Mouse (Mus musculus) midbrain, embryonic 14.5 days (tissue): ENCODE data around the gene Gm20532. TPM values are rescaled to one million over a fixed set of nuclear protein-coding genes. Genes with fewer than 3 reads are reported as not detected.
A peak's percentile ranks its signal among the peaks of the same experiment; 100 is the strongest.

Experiments
- ATAC-seq: fragments of 200-750 bp; cut with Nextera tagmentation; 2 replicates; pipeline ENCODE4 v1.8.0; 2017; ENCODE audit warnings: moderate number of reproducible peaks, moderate library complexity; ENCODE audit not compliant: low FRiP score, low TSS enrichment
- DNase-seq: peaks from one replicate; pipeline ENCODE4 v3.0.0-alpha.2; 2015
- H3K27ac ChIP-seq: fragments of 300-500 bp; sonication (generic); replicated peaks from 2 replicates; pipeline ENCODE4 v1.5.1; 2014; ENCODE audit warnings: mild to moderate bottlenecking, low read depth, low read length, moderate library complexity
- H3K27me3 ChIP-seq: fragments of 300-500 bp; sonication (generic); 2 replicates; pipeline ENCODE4 v1.6.1; 2014; ENCODE audit warnings: low read length, control low read depth, mixed read lengths; ENCODE audit not compliant: control insufficient read depth, insufficient read depth
- H3K36me3 ChIP-seq: fragments of 300-500 bp; sonication (generic); 2 replicates; pipeline ENCODE4 v1.6.1; 2014; ENCODE audit warnings: low read length, control low read depth; ENCODE audit not compliant: control insufficient read depth, insufficient read depth
- H3K4me1 ChIP-seq: fragments of 300-500 bp; sonication (generic); 2 replicates; pipeline ENCODE4 v1.6.1; 2014; ENCODE audit warnings: mild to moderate bottlenecking, antibody characterized with exemption, low read length, control low read depth; ENCODE audit not compliant: control insufficient read depth, insufficient read depth
- H3K4me2 ChIP-seq: fragments of 300-500 bp; sonication (generic); 2 replicates; pipeline ENCODE4 v1.6.1; 2014; ENCODE audit warnings: mild to moderate bottlenecking, low read length, moderate library complexity
- H3K4me3 ChIP-seq: fragments of 300-500 bp; sonication (generic); replicated peaks from 2 replicates; pipeline ENCODE4 v1.5.1; 2014; ENCODE audit warnings: low read depth, low read length
- H3K9ac ChIP-seq: fragments of 300-500 bp; sonication (generic); replicated peaks from 2 replicates; pipeline ENCODE4 v1.6.1; 2014; ENCODE audit warnings: mild to moderate bottlenecking, low read length, moderate library complexity
- H3K9me3 ChIP-seq: fragments of 300-500 bp; sonication (generic); 2 replicates; pipeline ENCODE4 v1.6.1; 2016; ENCODE audit warnings: low read length, control low read depth, mixed read lengths; ENCODE audit not compliant: control insufficient read depth
- WGBS: fragments of 180-500 bp; shearing (Covaris S2); extraction: QIAGEN DNeasy Blood & Tissue Kit; methylation state at CpG from one replicate; pipeline ENCODE4 v1.1.7; 2014; 5-methylcytosine and 5-hydroxymethylcytosine counted together
- polyA plus RNA-seq: library from polyadenylated mRNA; unstranded; fragments of >200 nt; fragmentation: Nextera tagmentation; extraction: Ambion mirVana; gene quantifications from 2 replicates; pipeline ENCODE4 v1.2.1, GENCODE M21; 2014

Gene Gm20532
- polyA plus RNA-seq, 1 experiment from 2014 or later: not detected

- no peaks in the 10 kb centered on the region for H3K27me3 ChIP-seq
- H3K4me1 ChIP-seq: no peaks in the 10 kb centered on the region
- 45% methylated on average over 6 of the region's 6 CpGs for WGBS
- no peak overlapping the region for H3K27ac ChIP-seq
- H3K9me3 ChIP-seq: no peaks in the 10 kb centered on the region
- no peak overlapping the region for H3K9ac ChIP-seq
- H3K4me2 ChIP-seq: no peak overlapping the region
- ATAC-seq: 0 out of 2 replicates have a peak, but pooled peaks have one; percentile 46
- no peak overlapping the region for H3K4me3 ChIP-seq
- peak; percentile 80 for DNase-seq
- H3K36me3 ChIP-seq: no peaks in the 10 kb centered on the region
Measured at GRCm38 (mm10) chr2:26561351-26562016, 25.0 kb upstream of the Gm20532 start.

- DNase-seq (peak; percentile 61), ATAC-seq (peak; percentile 14; the same call in 1 of the 2 replicates)
- H3K36me3 ChIP-seq: no peaks in the 10 kb centered on the region
- H3K4me2 ChIP-seq: no peak overlapping the region
- no peaks in the 10 kb centered on the region for H3K4me1 ChIP-seq
- H3K4me3 ChIP-seq: no peak overlapping the region
- 15% methylated on average over 4 of the region's 4 CpGs for WGBS
- H3K9me3 ChIP-seq: no peaks in the 10 kb centered on the region
- H3K27me3 ChIP-seq: no peaks in the 10 kb centered on the region
- no peak overlapping the region for H3K27ac ChIP-seq
- no peak overlapping the region for H3K9ac ChIP-seq
Measured at GRCm38 (mm10) chr2:26566221-26566620, 20.2 kb upstream of the Gm20532 start.

- Histone ChIP-seq H3K4me1 (peaks cover 2% of the 10 kb centered on the region; the same call in 1 of the 2 replicates), H3K27ac (no peak overlapping the region), H3K4me2 (no peak overlapping the region), H3K27me3 (no peaks in the 10 kb centered on the region), H3K36me3 (no peaks in the 10 kb centered on the region), H3K4me3 (no peak overlapping the region), H3K9me3 (no peaks in the 10 kb centered on the region), H3K9ac (no peak overlapping the region)
- ATAC-seq (no peak), DNase-seq (peak; percentile 69)
- 3% methylated on average over 3 of the region's 3 CpGs for WGBS
Measured at GRCm38 (mm10) chr2:26570034-26570433, 16.4 kb upstream of the Gm20532 start.

- DNase-seq (no peak), ATAC-seq (no peak)
- H3K4me2 ChIP-seq: no peak overlapping the region
- peaks cover 2% of the 10 kb centered on the region; the same call in 1 of the 2 replicates for H3K4me1 ChIP-seq
- H3K27ac ChIP-seq: no peak overlapping the region
- no peak overlapping the region for H3K9ac ChIP-seq
- H3K9me3 ChIP-seq: no peaks in the 10 kb centered on the region
- H3K36me3 ChIP-seq: no peaks in the 10 kb centered on the region
- no peak overlapping the region for H3K4me3 ChIP-seq
- H3K27me3 ChIP-seq: no peaks in the 10 kb centered on the region
- 89% methylated on average over 9 of the region's 9 CpGs for WGBS
Measured at GRCm38 (mm10) chr2:26571400-26571799, 15.0 kb upstream of the Gm20532 start.

- Histone ChIP-seq H3K9me3 (no peaks in the 10 kb centered on the region), H3K9ac (no peak overlapping the region), H3K27me3 (no peaks in the 10 kb centered on the region), H3K36me3 (no peaks in the 10 kb centered on the region), H3K4me2 (no peak overlapping the region), H3K4me3 (no peak overlapping the region), H3K27ac (no peak overlapping the region), H3K4me1 (peaks cover 2% of the 10 kb centered on the region; the same call in 1 of the 2 replicates)
- WGBS: 71% methylated on average over 5 of the region's 5 CpGs
- no peak for DNase-seq
- no peak for ATAC-seq
Measured at GRCm38 (mm10) chr2:26571826-26572225, 14.6 kb upstream of the Gm20532 start.

GRCm38 (mm10) chr2:26573396-26573795 lies 13.0 kb upstream of the Gm20532 start:
- peaks cover 2% of the 10 kb centered on the region; the same call in 1 of the 2 replicates for H3K4me1 ChIP-seq
- no peaks in the 10 kb centered on the region for H3K9me3 ChIP-seq
- DNase-seq (peak; percentile 62), ATAC-seq (no peak)
- no peaks in the 10 kb centered on the region for H3K36me3 ChIP-seq
- H3K4me3 ChIP-seq: no peak overlapping the region
- peak overlapping the region; percentile 26; the same call in 1 of the 2 replicates for H3K27ac ChIP-seq
- no peaks in the 10 kb centered on the region for H3K27me3 ChIP-seq
- H3K9ac ChIP-seq: no peak overlapping the region
- no peak overlapping the region for H3K4me2 ChIP-seq
- WGBS: 61% methylated on average over 12 of the region's 12 CpGs

GRCm38 (mm10) chr2:26573807-26574206 lies 12.6 kb upstream of the Gm20532 start:
- 38% methylated on average over 5 of the region's 5 CpGs for WGBS
- no peak for ATAC-seq
- no peak overlapping the region for H3K4me2 ChIP-seq
- H3K9ac ChIP-seq: no peak overlapping the region
- H3K27ac ChIP-seq: peak overlapping the region; percentile 26; the same call in 1 of the 2 replicates
- H3K9me3 ChIP-seq: no peaks in the 10 kb centered on the region
- DNase-seq: no peak
- peaks cover 2% of the 10 kb centered on the region; the same call in 1 of the 2 replicates for H3K4me1 ChIP-seq
- no peaks in the 10 kb centered on the region for H3K36me3 ChIP-seq
- no peak overlapping the region for H3K4me3 ChIP-seq
- H3K27me3 ChIP-seq: no peaks in the 10 kb centered on the region

- Histone ChIP-seq H3K9ac (no peak overlapping the region), H3K4me2 (no peak overlapping the region), H3K4me3 (no peak overlapping the region), H3K36me3 (no peaks in the 10 kb centered on the region), H3K27ac (no peak overlapping the region), H3K4me1 (peaks cover 2% of the 10 kb centered on the region; the same call in 1 of the 2 replicates), H3K27me3 (no peaks in the 10 kb centered on the region), H3K9me3 (no peaks in the 10 kb centered on the region)
- 18% methylated on average over 5 of the region's 5 CpGs for WGBS
- DNase-seq (no peak), ATAC-seq (no peak)
Measured at GRCm38 (mm10) chr2:26574862-26575261, 11.6 kb upstream of the Gm20532 start.

- H3K36me3 ChIP-seq: no peaks in the 10 kb centered on the region
- no peaks in the 10 kb centered on the region for H3K9me3 ChIP-seq
- no peak overlapping the region for H3K9ac ChIP-seq
- no peak overlapping the region for H3K4me2 ChIP-seq
- ATAC-seq: no peak
- no peak overlapping the region for H3K4me3 ChIP-seq
- 97% methylated on average over 1 of the region's 1 CpGs for WGBS
- DNase-seq: no peak
- H3K27me3 ChIP-seq: no peaks in the 10 kb centered on the region
- peaks cover 2% of the 10 kb centered on the region; the same call in 1 of the 2 replicates for H3K4me1 ChIP-seq
- H3K27ac ChIP-seq: no peak overlapping the region
Measured at GRCm38 (mm10) chr2:26575378-26575777, 11.1 kb upstream of the Gm20532 start.
